Mouse (Mus musculus): Measurements from ENCODE around the gene Fbxo41. TPM values are rescaled to one million over a fixed set of nuclear protein-coding genes. Genes with fewer than 3 reads are reported as not detected.
A peak's percentile ranks its signal among the peaks of the same experiment; 100 is the strongest.

Fbxo41 gene
- polyA plus RNA-seq, 1 experiment, result 0.22 TPM

- H3K4me1 ChIP-seq (ENCODE audit: control insufficient read depth, insufficient read depth, insufficient read length, low read length), result peaks cover 6% of the 10 kb centered on the region; the same call in 1 of the 2 replicates
- H3K4me3 ChIP-seq (ENCODE audit: low read depth, low read length), result no peak overlapping the region
- no peaks in the 10 kb centered on the region for H3K27me3 ChIP-seq (ENCODE audit: control insufficient read depth, insufficient read depth, low read length)
- WGBS, result 90% methylated on average over 6 of the region's 6 CpGs
- TF ChIP-seq POLR2A (IDR thresholded peaks at IDR 0.05; ENCODE audit: low read depth, low read length) (no peak), CTCF (IDR thresholded peaks at IDR 0.05; ENCODE audit: extremely low read depth, insufficient read length, insufficient replicate concordance, low read depth, low read length) (no peak)
- no peak overlapping the region for H3K27ac ChIP-seq (ENCODE audit: insufficient read depth, low read depth, low read length)
- peaks cover 12% of the 10 kb centered on the region for H3K36me3 ChIP-seq (ENCODE audit: control insufficient read depth, insufficient read depth, low read length)
Observed at GRCm38 (mm10) chr6:85447351-85447750, 55.4 kb downstream of the Fbxo41 start.

GRCm38 (mm10) chr6:85445286-85445685 is 57.5 kb downstream of the Fbxo41 start:
- Histone ChIP-seq H3K27me3 (ENCODE audit: control insufficient read depth, insufficient read depth, low read length) (no peaks in the 10 kb centered on the region), H3K27ac (ENCODE audit: insufficient read depth, low read depth, low read length) (no peak overlapping the region), H3K36me3 (ENCODE audit: control insufficient read depth, insufficient read depth, low read length) (peaks cover 20% of the 10 kb centered on the region), H3K4me3 (ENCODE audit: low read depth, low read length) (no peak overlapping the region), H3K4me1 (ENCODE audit: control insufficient read depth, insufficient read depth, insufficient read length, low read length) (peaks cover 6% of the 10 kb centered on the region; the same call in 1 of the 2 replicates)
- WGBS, result 86% methylated on average over 5 of the region's 5 CpGs
- TF ChIP-seq POLR2A (IDR thresholded peaks at IDR 0.05; ENCODE audit: low read depth, low read length) (no peak), CTCF (IDR thresholded peaks at IDR 0.05; ENCODE audit: extremely low read depth, insufficient read length, insufficient replicate concordance, low read depth, low read length) (no peak)

GRCm38 (mm10) chr6:85444266-85444965 is 58.4 kb downstream of the Fbxo41 start:
- Histone ChIP-seq H3K36me3 (ENCODE audit: control insufficient read depth, insufficient read depth, low read length) (peaks cover 22% of the 10 kb centered on the region), H3K27ac (ENCODE audit: insufficient read depth, low read depth, low read length) (no peak overlapping the region; the same call in 1 of the 2 replicates), H3K27me3 (ENCODE audit: control insufficient read depth, insufficient read depth, low read length) (no peaks in the 10 kb centered on the region), H3K4me3 (ENCODE audit: low read depth, low read length) (no peak overlapping the region), H3K4me1 (ENCODE audit: control insufficient read depth, insufficient read depth, insufficient read length, low read length) (peaks cover 6% of the 10 kb centered on the region; the same call in 1 of the 2 replicates)
- no peak for TF ChIP-seq CTCF (IDR thresholded peaks at IDR 0.05; ENCODE audit: extremely low read depth, insufficient read length, insufficient replicate concordance, low read depth, low read length)
- TF ChIP-seq POLR2A (IDR thresholded peaks at IDR 0.05; ENCODE audit: low read depth, low read length), result no peak
- WGBS, result 90% methylated on average over 8 of the region's 8 CpGs

DNA sequence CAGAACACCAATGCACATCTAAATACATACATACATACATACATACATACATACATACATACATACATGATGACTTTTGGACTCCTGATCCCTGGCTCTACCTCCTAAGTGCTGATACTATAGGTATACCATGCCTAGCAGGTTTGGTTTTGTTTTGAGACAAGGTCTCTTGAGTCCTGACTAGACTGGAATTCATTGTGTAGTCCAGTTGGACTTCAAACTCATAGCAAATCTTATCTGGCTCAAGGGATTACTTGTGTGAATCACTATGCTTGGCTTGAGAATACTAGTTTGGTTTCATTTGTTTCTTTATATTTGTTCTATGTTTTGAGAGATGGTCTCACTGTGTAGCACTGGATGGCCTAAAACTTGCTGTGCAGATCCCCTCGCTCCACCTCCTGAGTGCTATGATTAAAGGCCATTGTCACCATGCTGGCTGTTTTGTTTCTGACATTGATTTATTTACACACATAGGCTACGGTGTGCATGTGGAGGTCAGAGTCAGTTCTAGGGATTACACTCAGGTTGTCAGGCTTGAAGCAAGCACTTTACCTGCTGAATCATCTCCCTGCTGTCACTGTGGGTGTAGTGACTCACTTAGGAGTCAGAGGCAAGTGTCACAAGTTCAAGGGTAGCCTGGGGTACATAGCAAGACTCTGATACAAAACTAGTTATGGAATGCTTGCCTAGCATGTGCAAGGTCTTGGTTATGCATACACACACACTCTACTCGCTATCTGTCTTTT is 59.1 kb downstream of the Fbxo41 start:
- Histone ChIP-seq H3K27ac (ENCODE audit: insufficient read depth, low read depth, low read length) (peak overlapping the region; percentile 2; the same call in 1 of the 2 replicates), H3K4me1 (ENCODE audit: control insufficient read depth, insufficient read depth, insufficient read length, low read length) (peaks cover 6% of the 10 kb centered on the region; the same call in 1 of the 2 replicates), H3K4me3 (ENCODE audit: low read depth, low read length) (no peak overlapping the region), H3K27me3 (ENCODE audit: control insufficient read depth, insufficient read depth, low read length) (no peaks in the 10 kb centered on the region), H3K36me3 (ENCODE audit: control insufficient read depth, insufficient read depth, low read length) (peaks cover 22% of the 10 kb centered on the region)
- WGBS, result 79% methylated on average over 3 of the region's 3 CpGs
- TF ChIP-seq CTCF (IDR thresholded peaks at IDR 0.05; ENCODE audit: extremely low read depth, insufficient read length, insufficient replicate concordance, low read depth, low read length) (no peak), POLR2A (IDR thresholded peaks at IDR 0.05; ENCODE audit: low read depth, low read length) (no peak)

DNA sequence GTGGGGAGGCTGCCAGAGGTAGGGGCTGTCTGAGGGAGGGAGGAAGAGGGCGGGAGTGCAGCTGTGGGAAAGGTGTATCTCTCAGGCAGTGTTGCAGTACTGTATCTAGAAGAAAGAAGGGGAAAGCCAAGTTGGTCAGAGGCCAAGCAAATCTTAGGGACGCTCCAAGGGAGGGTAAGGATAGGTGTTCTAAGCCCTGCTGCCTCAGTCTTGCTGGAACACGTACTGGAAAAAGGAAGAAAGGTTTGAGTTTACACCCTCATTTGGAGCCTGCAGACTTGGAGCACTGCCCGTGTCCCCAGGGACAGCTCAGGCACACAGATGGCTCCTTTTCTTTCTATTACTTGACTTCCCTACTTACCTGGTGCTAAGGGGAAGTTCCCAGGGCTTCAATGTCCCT is 61.7 kb downstream of the Fbxo41 start:
- peaks cover 20% of the 10 kb centered on the region for H3K36me3 ChIP-seq (ENCODE audit: control insufficient read depth, insufficient read depth, low read length)
- no peak overlapping the region for H3K4me3 ChIP-seq (ENCODE audit: low read depth, low read length)

DNA sequence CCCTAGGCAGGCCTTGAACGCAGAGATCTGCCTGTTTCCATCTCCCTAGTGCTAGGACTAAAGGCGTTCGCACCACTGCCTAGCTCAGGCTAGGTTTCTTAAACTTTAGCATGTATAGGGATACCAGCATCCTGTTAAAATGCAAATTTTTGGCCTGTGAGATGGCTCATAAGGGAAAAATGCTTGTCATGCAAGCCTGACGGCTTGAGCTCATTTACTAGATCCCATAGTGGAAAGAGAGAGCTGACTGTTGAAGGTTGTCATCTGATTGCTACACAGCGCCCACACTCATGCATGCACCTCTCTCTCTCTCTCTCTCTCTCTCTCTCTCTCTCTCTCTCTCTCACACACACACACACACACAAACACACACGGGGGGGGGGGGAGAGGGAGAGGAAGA is 66.2 kb downstream of the Fbxo41 start:
- peaks cover 10% of the 10 kb centered on the region for H3K36me3 ChIP-seq (ENCODE audit: control insufficient read depth, insufficient read depth, low read length)
- no peaks in the 10 kb centered on the region for H3K27me3 ChIP-seq (ENCODE audit: control insufficient read depth, insufficient read depth, low read length)
- TF ChIP-seq POLR2A (IDR thresholded peaks at IDR 0.05; ENCODE audit: low read depth, low read length) (no peak), CTCF (IDR thresholded peaks at IDR 0.05; ENCODE audit: extremely low read depth, insufficient read length, insufficient replicate concordance, low read depth, low read length) (no peak)

More for the DNA sequence above, 61.7 kb downstream of the Fbxo41 start:
- 85% methylated on average over 4 of the region's 4 CpGs for WGBS
- TF ChIP-seq CTCF (IDR thresholded peaks at IDR 0.05; ENCODE audit: extremely low read depth, insufficient read length, insufficient replicate concordance, low read depth, low read length), result no peak
- TF ChIP-seq POLR2A (IDR thresholded peaks at IDR 0.05; ENCODE audit: low read depth, low read length), result no peak
- no peak overlapping the region for H3K27ac ChIP-seq (ENCODE audit: insufficient read depth, low read depth, low read length)
- no peaks in the 10 kb centered on the region for H3K27me3 ChIP-seq (ENCODE audit: control insufficient read depth, insufficient read depth, low read length)
- H3K4me1 ChIP-seq (ENCODE audit: control insufficient read depth, insufficient read depth, insufficient read length, low read length), result peaks cover 6% of the 10 kb centered on the region; the same call in 1 of the 2 replicates

GRCm38 (mm10) chr6:85436204-85436603 is 66.6 kb downstream of the Fbxo41 start:
- WGBS, result 63% methylated on average over 1 of the region's 1 CpGs
- peaks cover 7% of the 10 kb centered on the region for H3K36me3 ChIP-seq (ENCODE audit: control insufficient read depth, insufficient read depth, low read length)

More for the DNA sequence above, 66.2 kb downstream of the Fbxo41 start:
- WGBS, result 83% methylated on average over 6 of the region's 6 CpGs
- Histone ChIP-seq H3K27ac (ENCODE audit: insufficient read depth, low read depth, low read length) (no peak overlapping the region), H3K4me1 (ENCODE audit: control insufficient read depth, insufficient read depth, insufficient read length, low read length) (peaks cover 5% of the 10 kb centered on the region), H3K4me3 (ENCODE audit: low read depth, low read length) (no peak overlapping the region)

More at GRCm38 (mm10) chr6:85436204-85436603, 66.6 kb downstream of the Fbxo41 start:
- TF ChIP-seq CTCF (IDR thresholded peaks at IDR 0.05; ENCODE audit: extremely low read depth, insufficient read length, insufficient replicate concordance, low read depth, low read length) (no peak), POLR2A (IDR thresholded peaks at IDR 0.05; ENCODE audit: low read depth, low read length) (no peak)
- Histone ChIP-seq H3K27me3 (ENCODE audit: control insufficient read depth, insufficient read depth, low read length) (no peaks in the 10 kb centered on the region), H3K27ac (ENCODE audit: insufficient read depth, low read depth, low read length) (no peak overlapping the region), H3K4me1 (ENCODE audit: control insufficient read depth, insufficient read depth, insufficient read length, low read length) (peaks cover 8% of the 10 kb centered on the region), H3K4me3 (ENCODE audit: low read depth, low read length) (no peak overlapping the region)

Data from small intestine, adult 2 months (tissue).